Mouse (Mus musculus) MEL (cell line): ENCODE data around the gene Ror2. TPM values are rescaled to one million over a fixed set of nuclear protein-coding genes. Genes with fewer than 3 reads are reported as not detected.

ENCODE experiments used
- DNase-seq: peaks from one replicate; pipeline ENCODE4 v3.0.0; 2011; ENCODE audit warnings: low read depth, low spot score
- H3K27ac ChIP-seq: 2 replicates; pipeline ENCODE4 v1.5.1; 2012; ENCODE audit warnings: low read depth, mild to moderate bottlenecking, control low read depth, low read length, moderate library complexity; ENCODE audit not compliant: control insufficient read depth
- H3K27me3 ChIP-seq, 2 experiments: fragments of 150-350 bp in 1 of 2; sonication (generic) in 1 of 2; 2 replicates each; pipeline ENCODE4 v1.6.1; 2012; ENCODE audit warnings: low read length in 2 of 2, mild to moderate bottlenecking in 2 of 2, improper control_type of control experiment in 1 of 2, moderate library complexity in 1 of 2; ENCODE audit not compliant: insufficient read depth in 2 of 2, control insufficient read depth in 1 of 2
- H3K36me3 ChIP-seq, 2 experiments: 2 replicates each; pipeline ENCODE4 v1.6.1; 2012 to 2014; ENCODE audit warnings: low read length in 2 of 2, improper control_type of control experiment in 1 of 2, inconsistent platforms in 1 of 2, mild to moderate bottlenecking in 1 of 2; ENCODE audit not compliant: insufficient read depth in 2 of 2, control insufficient read depth in 1 of 2
- H3K4me1 ChIP-seq, 2 experiments: fragments of 150-350 bp in 1 of 2; sonication (generic) in 1 of 2; 2 replicates each; pipeline ENCODE4 v1.6.1; 2012; ENCODE audit warnings: low read length in 2 of 2, improper control_type of control experiment in 1 of 2, mild to moderate bottlenecking in 1 of 2; ENCODE audit not compliant: insufficient read depth in 2 of 2, control insufficient read depth in 1 of 2
- H3K4me3 ChIP-seq, 2 experiments: fragments of 150-350 bp in 1 of 2; sonication (generic) in 1 of 2; 2 replicates each; pipeline ENCODE4 v1.5.1; 2012; ENCODE audit warnings: low read depth in 2 of 2, low read length in 2 of 2, mild to moderate bottlenecking in 2 of 2, moderate library complexity in 2 of 2, control low read depth in 1 of 2, improper control_type of control experiment in 1 of 2; ENCODE audit not compliant: control insufficient read depth in 1 of 2, insufficient read depth in 1 of 2
- H3K79me2 ChIP-seq: 2 replicates; pipeline ENCODE4 v1.6.1; 2012; ENCODE audit warnings: mild to moderate bottlenecking, low read length, moderate library complexity; ENCODE audit not compliant: control insufficient read depth, poor library complexity, insufficient read depth
- H3K9ac ChIP-seq: 2 replicates; pipeline ENCODE4 v1.6.1; 2012; ENCODE audit warnings: low read depth, mild to moderate bottlenecking, control low read depth, low read length, moderate library complexity; ENCODE audit not compliant: control insufficient read depth, poor library complexity, severe bottlenecking
- H3K9me3 ChIP-seq: fragments of 150-350 bp; sonication (generic); replicated peaks from 2 replicates; pipeline ENCODE4 v1.6.1; 2012; ENCODE audit warnings: mild to moderate bottlenecking, low read length, improper control_type of control experiment, moderate library complexity; ENCODE audit not compliant: insufficient read depth
- CHD2 ChIP-seq: IDR thresholded peaks from 2 replicates; pipeline ENCODE4 v1.6.1; 2011; ENCODE audit warnings: low read length, improper control_type of control experiment
- E2F4 ChIP-seq: IDR thresholded peaks from 2 replicates; pipeline ENCODE4 v1.6.1; 2011; ENCODE audit warnings: low read depth, low read length, improper control_type of control experiment, borderline replicate concordance
- ETS1 ChIP-seq: IDR thresholded peaks from 2 replicates; pipeline ENCODE4 v1.6.1; 2012; ENCODE audit warnings: low read depth, mild to moderate bottlenecking, inconsistent platforms, low read length, improper control_type of control experiment, moderate library complexity
- HCFC1 ChIP-seq: IDR thresholded peaks from 2 replicates; pipeline ENCODE4 v1.6.1; 2012; ENCODE audit warnings: low read depth, mild to moderate bottlenecking, inconsistent platforms, low read length, improper control_type of control experiment, moderate library complexity
- JUND ChIP-seq: IDR thresholded peaks from 2 replicates; pipeline ENCODE4 v1.6.1; 2011; ENCODE audit warnings: low read depth, mild to moderate bottlenecking, improper control_type of control experiment, low read length
- KAT2A ChIP-seq: conservative IDR thresholded peaks from 2 replicates; pipeline ENCODE4 v1.6.1; 2012; ENCODE audit warnings: low read depth, low read length, improper control_type of control experiment, inconsistent platforms
- MAFK ChIP-seq: IDR thresholded peaks from 2 replicates; pipeline ENCODE4 v1.6.1; 2011; ENCODE audit warnings: low read depth, mild to moderate bottlenecking, low read length, improper control_type of control experiment, borderline replicate concordance
- MEF2A ChIP-seq: IDR thresholded peaks from 2 replicates; pipeline ENCODE4 v1.6.1; 2014; ENCODE audit warnings: low read depth, mild to moderate bottlenecking, inconsistent platforms, low read length, improper control_type of control experiment; ENCODE audit not compliant: poor library complexity, insufficient replicate concordance, severe bottlenecking; ENCODE audit errors: extremely low read depth
- MXI1 ChIP-seq: IDR thresholded peaks from 2 replicates; pipeline ENCODE4 v1.6.1; 2011; ENCODE audit warnings: mild to moderate bottlenecking, low read depth, low read length, improper control_type of control experiment
- MYC ChIP-seq: IDR thresholded peaks from 2 replicates; pipeline ENCODE4 v1.6.1; 2011; ENCODE audit warnings: low read depth, mild to moderate bottlenecking, low read length, improper control_type of control experiment, moderate library complexity
- NELFE ChIP-seq: IDR thresholded peaks from 2 replicates; pipeline ENCODE4 v1.6.1; 2011; ENCODE audit warnings: low read depth, low read length, improper control_type of control experiment
- NRF1 ChIP-seq: IDR thresholded peaks from 2 replicates; pipeline ENCODE4 v1.6.1; 2014; ENCODE audit warnings: low read depth, mild to moderate bottlenecking, inconsistent platforms, low read length, improper control_type of control experiment, moderate library complexity; ENCODE audit not compliant: poor library complexity, insufficient read depth, severe bottlenecking
- POLR2A ChIP-seq, 2 experiments: IDR thresholded peaks; 2 replicates each; pipeline ENCODE4 v1.6.1; 2011 to 2012; ENCODE audit warnings: low read length in 2 of 2, mild to moderate bottlenecking in 2 of 2, control low read depth in 1 of 2, improper control_type of control experiment in 1 of 2, low read depth in 1 of 2, moderate library complexity in 1 of 2; ENCODE audit not compliant: control insufficient read depth in 1 of 2, insufficient read depth in 1 of 2, poor library complexity in 1 of 2
- RCOR1 ChIP-seq: IDR thresholded peaks from 2 replicates; pipeline ENCODE4 v1.6.1; 2012; ENCODE audit warnings: low read depth, mild to moderate bottlenecking, inconsistent platforms, low read length, improper control_type of control experiment
- SMC3 ChIP-seq: IDR thresholded peaks from 2 replicates; pipeline ENCODE4 v1.6.1; 2011; ENCODE audit warnings: low read depth, low read length, improper control_type of control experiment
- TAL1 ChIP-seq: IDR thresholded peaks from 2 replicates; pipeline ENCODE4 v1.6.1; 2012; ENCODE audit warnings: mild to moderate bottlenecking, inconsistent platforms, low read length, moderate library complexity, mixed read lengths
- TCF12 ChIP-seq: IDR thresholded peaks from 2 replicates; pipeline ENCODE4 v1.6.1; 2014; ENCODE audit warnings: low read depth, mild to moderate bottlenecking, inconsistent platforms, low read length, improper control_type of control experiment, moderate library complexity
- UBTF ChIP-seq: IDR thresholded peaks from 2 replicates; pipeline ENCODE4 v1.6.1; 2012; ENCODE audit warnings: low read depth, mild to moderate bottlenecking, inconsistent platforms, low read length, improper control_type of control experiment, moderate library complexity, borderline replicate concordance; ENCODE audit not compliant: insufficient read depth
- USF1 ChIP-seq: IDR thresholded peaks from 2 replicates; pipeline ENCODE4 v1.6.1; 2014; ENCODE audit warnings: low read depth, mild to moderate bottlenecking, inconsistent platforms, low read length, improper control_type of control experiment, moderate library complexity
- USF2 ChIP-seq, 2 experiments: IDR thresholded peaks; 2 replicates each; pipeline ENCODE4 v1.6.1; 2011 to 2012; ENCODE audit warnings: improper control_type of control experiment in 2 of 2, low read length in 2 of 2, borderline replicate concordance in 1 of 2, inconsistent platforms in 1 of 2, low read depth in 1 of 2, mild to moderate bottlenecking in 1 of 2; ENCODE audit not compliant: insufficient read depth in 1 of 2
- ZKSCAN1 ChIP-seq: IDR thresholded peaks from 2 replicates; pipeline ENCODE4 v1.6.1; 2012; ENCODE audit warnings: low read depth, mild to moderate bottlenecking, inconsistent platforms, low read length, improper control_type of control experiment, moderate library complexity
- ZMIZ1 ChIP-seq: IDR thresholded peaks from 2 replicates; pipeline ENCODE4 v1.6.1; 2012; ENCODE audit warnings: low read depth, mild to moderate bottlenecking, inconsistent platforms, low read length, improper control_type of control experiment, moderate library complexity
- ZNF384 ChIP-seq: IDR thresholded peaks from 2 replicates; pipeline ENCODE4 v1.6.1; 2012; ENCODE audit warnings: low read depth, mild to moderate bottlenecking, inconsistent platforms, low read length, improper control_type of control experiment
- polyA plus RNA-seq, 2 experiments: library from polyadenylated mRNA; stranded (reverse) in 1 of 2; unstranded in 1 of 2; fragments of >175 nt in 1 of 2; fragments of >200 nt in 1 of 2; gene quantifications; 2 replicates each; pipeline versions ENCODE4 v1.2.1 to v1.2.4; 2012; ENCODE audit warnings: low replicate concordance in 2 of 2, low read depth in 1 of 2; ENCODE audit not compliant: insufficient read length in 2 of 2, insufficient read depth in 1 of 2, missing spikeins in 1 of 2
- total RNA-seq: library from RNA; depleted of rRNA; stranded (reverse); fragments of 300-350 nt; gene quantifications from 2 replicates; pipeline ENCODE4 v1.2.3, GENCODE M21; 2012

Gene Ror2
- total and polyA plus RNA-seq, 3 experiments: not detected

DNA sequence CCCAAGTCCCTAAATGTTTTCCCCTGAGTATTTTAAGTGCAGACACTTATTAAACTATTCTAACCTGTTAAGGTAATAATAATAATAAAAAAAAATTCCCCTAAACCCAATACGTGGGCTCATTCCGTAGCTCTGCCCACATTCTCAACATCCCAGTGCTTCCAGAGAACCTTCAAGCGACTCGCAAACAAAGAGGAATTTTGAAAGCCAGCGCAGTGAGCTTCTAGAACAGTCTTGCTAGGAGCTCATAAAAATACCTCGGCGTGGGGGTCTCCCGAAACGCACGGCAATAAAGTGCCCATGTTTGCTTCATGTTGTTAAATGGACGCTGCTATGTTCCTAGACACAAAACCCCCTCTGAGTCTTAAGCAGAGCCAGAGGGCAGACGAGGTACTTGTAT, 32.7 kb downstream of the Ror2 start:
- no peaks in the 10 kb centered on the region for H3K9me3 ChIP-seq
- H3K36me3 ChIP-seq: no peaks in the 10 kb centered on the region
- no peaks in the 10 kb centered on the region for H3K79me2 ChIP-seq
- no peaks in the 10 kb centered on the region for H3K4me1 ChIP-seq
- TF ChIP-seq MXI1 (no peak), MYC (no peak), UBTF (no peak), POLR2A (IDR thresholded peaks at IDR 0.05; ENCODE audit: control insufficient read depth in 1 of 2, insufficient read depth in 1 of 2, low read depth in 1 of 2, low read length in 2 of 2, poor library complexity in 1 of 2) (no peak), NELFE (no peak), NRF1 (no peak), RCOR1 (no peak), SMC3 (no peak), MEF2A (no peak), TAL1 (no peak), USF1 (no peak), ZKSCAN1 (no peak), ZNF384 (no peak), TCF12 (no peak), MAFK (no peak)
- H3K9ac ChIP-seq: no peak overlapping the region
- no peak overlapping the region for H3K4me3 ChIP-seq
- DNase-seq: no peak
- no peaks in the 10 kb centered on the region for H3K27me3 ChIP-seq
- H3K27ac ChIP-seq: no peak overlapping the region

GRCm38 (mm10) chr13:53248586-53249401, 37.1 kb downstream of the Ror2 start:
- Histone ChIP-seq H3K4me1 (no peaks in the 10 kb centered on the region), H3K36me3 (no peaks in the 10 kb centered on the region), H3K4me3 (no peak overlapping the region), H3K9ac (no peak overlapping the region), H3K79me2 (no peaks in the 10 kb centered on the region), H3K9me3 (no peaks in the 10 kb centered on the region), H3K27me3 (no peaks in the 10 kb centered on the region), H3K27ac (no peak overlapping the region)
- TF ChIP-seq TCF12: no peak
- TF ChIP-seq KAT2A: no peak
- no peak for TF ChIP-seq JUND
- no peak for TF ChIP-seq ETS1
- TF ChIP-seq USF2 (IDR thresholded peaks at IDR 0.05; ENCODE audit: borderline replicate concordance in 1 of 2, insufficient read depth in 1 of 2, low read depth in 1 of 2, low read length in 2 of 2): no peak
- TF ChIP-seq HCFC1: no peak
- TF ChIP-seq ZMIZ1: no peak
- no peak for TF ChIP-seq MXI1
- no peak for TF ChIP-seq CHD2
- TF ChIP-seq E2F4: no peak
- TF ChIP-seq POLR2A (IDR thresholded peaks at IDR 0.05; ENCODE audit: control insufficient read depth in 1 of 2, insufficient read depth in 1 of 2, low read depth in 1 of 2, low read length in 2 of 2, poor library complexity in 1 of 2): no peak
- TF ChIP-seq SMC3: no peak
- TF ChIP-seq TAL1: no peak
- no peak for DNase-seq
